Comparison of ENCODE assay signal across 10 mouse cellular contexts in the genomic region with DNA sequence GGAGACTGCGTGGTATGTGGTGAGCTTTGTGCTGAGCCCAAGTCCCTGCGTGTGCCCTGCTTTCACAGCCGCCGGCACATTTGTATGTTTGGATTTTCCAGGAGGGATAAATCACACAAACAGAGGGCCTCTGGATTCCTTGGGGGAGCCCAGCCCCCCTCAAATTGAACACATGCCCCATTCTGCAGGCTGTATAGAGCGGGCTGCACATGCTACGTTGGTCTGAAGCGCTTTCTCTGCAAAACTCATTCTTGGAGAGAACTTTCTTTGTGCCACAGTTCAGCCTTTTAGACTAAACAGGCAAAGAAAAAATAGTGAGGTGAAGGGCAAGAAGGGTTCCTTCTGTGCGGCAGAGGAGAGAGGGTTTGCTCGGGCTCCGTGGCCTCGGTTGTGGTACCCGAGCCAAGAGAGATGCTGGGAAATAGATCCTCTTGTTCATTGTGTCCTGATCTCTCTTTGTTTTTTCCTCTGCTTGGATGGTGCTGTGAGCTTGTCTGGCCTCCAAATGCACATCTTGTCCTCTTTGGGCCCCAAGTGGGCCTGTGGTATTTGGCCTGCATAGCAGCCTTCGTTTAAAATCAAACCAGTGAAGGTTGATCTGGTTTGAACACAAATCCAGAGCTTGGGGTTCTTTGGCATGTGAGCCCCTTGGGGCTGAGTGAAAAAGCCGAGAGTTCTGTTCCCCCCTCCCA.
A peak's percentile ranks its signal among the peaks of the same experiment; 100 is the strongest.
DNase-seq lines count a peak whose midpoint lies in the region; ATAC-seq and TF ChIP-seq lines count a peak whose summit lies in the region.
"Had no signal": no experiment of that assay in that cellular context is flagged by ENCODE, and none has a peak within 500 bp of the region (broad histone marks: within the 10 kb centered on the region; RNA-seq: fewer than 3 reads in every experiment).

No protein-coding gene starts in this region.

- H3K36me3 ChIP-seq in intestine, embryonic 14.5 days (ENCODE audit: control insufficient read depth, insufficient read depth, low read length): no peaks in the 10 kb centered on the region
- H3K36me3 ChIP-seq in intestine, embryonic 15.5 days: no peaks in the 10 kb centered on the region
- H3K36me3 ChIP-seq in ES-E14 (ENCODE audit: control insufficient read depth, insufficient read depth, low read length, poor library complexity, severe bottlenecking): no peaks in the 10 kb centered on the region
- no peaks in the 10 kb centered on the region for H3K36me3 ChIP-seq in hindbrain, embryonic 16.5 days (ENCODE audit: control insufficient read depth, insufficient read depth, low read length)

- peaks cover 33% of the 10 kb centered on the region for H3K4me1 ChIP-seq in intestine, embryonic 14.5 days (replicated peaks; ENCODE audit: control insufficient read depth, insufficient read depth, low read length)
- H3K4me1 ChIP-seq in intestine, embryonic 15.5 days (replicated peaks): peaks cover 10% of the 10 kb centered on the region; the same call in 1 of the 2 replicates
- H3K4me1 ChIP-seq in ES-E14 (ENCODE audit: control insufficient read depth in 2 of 2, insufficient read depth in 2 of 2, low read length in 2 of 2, poor library complexity in 1 of 2): peaks cover 21 to 38% of the 10 kb centered on the region in 2 experiments
- peaks cover 7% of the 10 kb centered on the region; the same call in 1 of the 2 replicates for H3K4me1 ChIP-seq in hindbrain, embryonic 16.5 days (ENCODE audit: control insufficient read depth, insufficient read depth, low read depth, low read length)

- no peak overlapping the region for H3K9ac ChIP-seq in intestine, embryonic 14.5 days (ENCODE audit: low read length)
- no peak overlapping the region for H3K9ac ChIP-seq in intestine, embryonic 15.5 days
- H3K9ac ChIP-seq in ES-E14 (ENCODE audit: insufficient read depth, low read depth, low read length, poor library complexity, severe bottlenecking): no peak overlapping the region
- no peak overlapping the region for H3K9ac ChIP-seq in hindbrain, embryonic 16.5 days (ENCODE audit: low read depth, low read length)

- H3K4me3 ChIP-seq in intestine, embryonic 14.5 days (ENCODE audit: low read depth, low read length): no peak overlapping the region
- H3K4me3 ChIP-seq in intestine, embryonic 15.5 days (replicated peaks): no peak overlapping the region
- H3K4me3 ChIP-seq in ES-E14 (ENCODE audit: insufficient read depth in 1 of 2, low read depth in 1 of 2, low read length in 2 of 2, poor library complexity in 1 of 2, severe bottlenecking in 1 of 2): no peak overlapping the region
- H3K4me3 ChIP-seq in hindbrain, embryonic 16.5 days (ENCODE audit: low read length): no peak overlapping the region
- H3K4me3 ChIP-seq: heart, adult 2 months had no signal

- DNase-seq in intestine, embryonic 14.5 days (ENCODE audit: low spot score): no peak
- DNase-seq in ES-E14 (ENCODE audit: low read depth, low spot score): no peak
- DNase-seq in brain, adult 2 months (ENCODE audit: low read depth, low spot score): peak; percentile 49
- no peak for DNase-seq in left cerebral cortex, adult 8-10 months (ENCODE audit: low spot score in 2 of 2)
- no peak for DNase-seq in layer of hippocampus, postnatal 25 days (ENCODE audit: extremely low spot score in 1 of 2, low spot score in 1 of 2)
- DNase-seq: adrenal gland, postnatal 36 days; kidney, adult 2 months had no signal

- no peaks in the 10 kb centered on the region for H3K27me3 ChIP-seq in intestine, embryonic 14.5 days (replicated peaks; ENCODE audit: control insufficient read depth, insufficient read depth, low read length)
- H3K27me3 ChIP-seq in intestine, embryonic 15.5 days (replicated peaks): no peaks in the 10 kb centered on the region
- peaks cover 2% of the 10 kb centered on the region; the same call in 1 of the 2 replicates for H3K27me3 ChIP-seq in hindbrain, embryonic 16.5 days (replicated peaks; ENCODE audit: control insufficient read depth, insufficient read depth, low read length)

- H3K9me3 ChIP-seq in intestine, embryonic 14.5 days (ENCODE audit: control insufficient read depth, low read length): no peaks in the 10 kb centered on the region
- H3K9me3 ChIP-seq in intestine, embryonic 15.5 days: no peaks in the 10 kb centered on the region
- H3K9me3 ChIP-seq in ES-E14 (ENCODE audit: control insufficient read depth, insufficient read depth, low read depth, low read length): no peaks in the 10 kb centered on the region
- H3K9me3 ChIP-seq in hindbrain, embryonic 16.5 days (ENCODE audit: control insufficient read depth, low read length): no peaks in the 10 kb centered on the region

- 53% methylated on average over 14 of the region's 14 CpGs for WGBS in intestine, embryonic 14.5 days
- 61% methylated on average over 14 of the region's 14 CpGs for WGBS in intestine, embryonic 15.5 days
- 47% methylated on average over 14 of the region's 14 CpGs for WGBS in hindbrain, embryonic 16.5 days

- no peak overlapping the region for H3K4me2 ChIP-seq in intestine, embryonic 14.5 days (ENCODE audit: low read length)
- H3K4me2 ChIP-seq in intestine, embryonic 15.5 days (replicated peaks): no peak overlapping the region
- H3K4me2 ChIP-seq in hindbrain, embryonic 16.5 days (ENCODE audit: low read length): no peak overlapping the region

- no peak for ATAC-seq in intestine, embryonic 14.5 days (replicated peaks; ENCODE audit: low FRiP score, low TSS enrichment, low read depth)
- ATAC-seq in intestine, embryonic 15.5 days: no peak; the same call in 1 of the 2 replicates
- peak; percentile 37; the same call in 1 of the 2 replicates for ATAC-seq in hindbrain, embryonic 16.5 days

- in situ Hi-C loops in ES-E14 (cut with MboI; ENCODE audit: low sequenced_read_pairs in 2 of 2, unreplicated experiment in 2 of 2): loop anchor here in 1 of 2 experiments (25.0 kb wide), 1 partner anchor 1879 kb away; no protein-coding TSS in a partner anchor

- peak overlapping the region; percentile 29; the same call in 1 of the 2 replicates for H3K27ac ChIP-seq in intestine, embryonic 14.5 days (ENCODE audit: low read depth)
- no peak overlapping the region for H3K27ac ChIP-seq in intestine, embryonic 15.5 days
- H3K27ac ChIP-seq in ES-E14 (ENCODE audit: insufficient read depth, low read depth, low read length, poor library complexity, severe bottlenecking): peak overlapping the region; percentile 32; the same call in 1 of the 2 replicates
- H3K27ac ChIP-seq in hindbrain, embryonic 16.5 days (ENCODE audit: low read depth, low read length): no peak overlapping the region
- H3K27ac ChIP-seq: heart, adult 2 months had no signal

TF ChIP-seq in ES-E14, 5 proteins besides CTCF, POLR2A, EP300 and RAD21:
- no peak for TF ChIP-seq MAFK (IDR thresholded peaks at IDR 0.05; ENCODE audit: insufficient read depth, low read depth, low read length)
- no peak for TF ChIP-seq ZNF384 (IDR thresholded peaks at IDR 0.05; ENCODE audit: low read depth, low read length)
- TF ChIP-seq CHD2 (IDR thresholded peaks at IDR 0.05; ENCODE audit: low read depth, low read length): no peak
- no peak for TF ChIP-seq HCFC1 (IDR thresholded peaks at IDR 0.05; ENCODE audit: borderline replicate concordance, insufficient read depth, low read length)
- no peak for TF ChIP-seq ZC3H11A (IDR thresholded peaks at IDR 0.05; ENCODE audit: borderline replicate concordance, low read depth, low read length)

Comparison
In these comparisons a context has a peak if more than half of its experiments do, and no peak if none do; other contexts are left out.
1. H3K27ac ChIP-seq: peak in intestine, embryonic 14.5 days (single experiment) and ES-E14 (single experiment); none in intestine, embryonic 15.5 days (single experiment) and hindbrain, embryonic 16.5 days (single experiment).